Mouse (Mus musculus) cerebellum, adult 2 months (tissue): Measurements from ENCODE around the gene Gsdme. TPM values are rescaled to one million over a fixed set of nuclear protein-coding genes. Genes with fewer than 3 reads are reported as not detected.

Source experiments
- DNase-seq, 2 experiments: peaks; one replicate each; pipeline ENCODE4 v3.0.0; 2021
- H3K27ac ChIP-seq: fragments of 200-500 bp; 2 replicates; pipeline ENCODE4 v1.5.1; 2012; ENCODE audit warnings: low read length, control low read depth, inconsistent platforms; ENCODE audit not compliant: insufficient read depth
- H3K27me3 ChIP-seq: fragments of 200-500 bp; 2 replicates; pipeline ENCODE4 v1.6.1; 2012; ENCODE audit warnings: inconsistent platforms, mild to moderate bottlenecking, low read length, moderate library complexity; ENCODE audit not compliant: control insufficient read depth, insufficient read depth
- H3K4me1 ChIP-seq: fragments of 200-500 bp; 2 replicates; pipeline ENCODE4 v1.6.1; 2011; ENCODE audit warnings: low read length; ENCODE audit not compliant: control insufficient read depth, insufficient read depth
- H3K4me3 ChIP-seq: fragments of 200-500 bp; replicated peaks from 2 replicates; pipeline ENCODE3; 2011; ENCODE audit warnings: mild to moderate bottlenecking, low read depth, low read length, control low read depth; ENCODE audit not compliant: insufficient read depth
- CTCF ChIP-seq: fragments of 200-500 bp; IDR thresholded peaks from 2 replicates; pipeline ENCODE4 v1.5.1; 2011; ENCODE audit warnings: low read depth, mild to moderate bottlenecking, control low read depth, low read length, moderate library complexity, borderline replicate concordance; ENCODE audit not compliant: insufficient read depth
- POLR2A ChIP-seq: fragments of 200-500 bp; IDR thresholded peaks from 2 replicates; pipeline ENCODE4 v1.6.1; 2011; ENCODE audit warnings: low read length, control low read depth, borderline replicate concordance; ENCODE audit not compliant: insufficient read depth
- WGBS: fragments of 180-500 bp; shearing (Covaris S2); methylation state at CpG from one replicate; pipeline ENCODE4 v1.1.7; 2018; 5-methylcytosine and 5-hydroxymethylcytosine counted together
- polyA plus RNA-seq: library from polyadenylated mRNA; depleted of rRNA; stranded (reverse); fragments of >200 nt; gene quantifications from 2 replicates; pipeline ENCODE4 v1.2.3, GENCODE M21; 2012; rRNA removed

Gsdme gene
- polyA plus RNA-seq, 1 experiment = 16.1 TPM

GRCm38 (mm10) chr6:50139526-50139925 lies 124.1 kb downstream of the Gsdme start:
- no peak overlapping the region for H3K27ac ChIP-seq
- DNase-seq = no peak
- TF ChIP-seq POLR2A (no peak), CTCF (no peak)
- no peaks in the 10 kb centered on the region for H3K27me3 ChIP-seq
- no peak overlapping the region for H3K4me3 ChIP-seq
- no peaks in the 10 kb centered on the region; the same call in 1 of the 2 replicates for H3K4me1 ChIP-seq
- WGBS = 85% methylated on average over 3 of the region's 3 CpGs

Other genes starting within 250 kb of the Gsdme start
- gene Mpp6, start 153.6 kb downstream of the Gsdme start, polyA plus RNA-seq = 73.0 and 75.7 TPM in 2 replicates
- 9.6 and 11.4 TPM in 2 replicates for gene Osbpl3, start 192.3 kb upstream of the Gsdme start, polyA plus RNA-seq